Mouse (Mus musculus) ovary, postnatal 10 days (tissue): ENCODE measurements around the gene Pdk1.

Source experiments
- DNase-seq: peaks from one replicate; pipeline ENCODE4 v3.0.0; 2022; ENCODE audit warnings: low spot score

Pdk1 gene

GRCm38 (mm10) chr2:71941005-71941720, 68.1 kb downstream of the Pdk1 start:
- DNase-seq, result no peak

- no peak for DNase-seq
Measured at GRCm38 (mm10) chr2:71941721-71942087, 68.7 kb downstream of the Pdk1 start.

GRCm38 (mm10) chr2:71951212-71951611, 78.2 kb downstream of the Pdk1 start:
- no peak for DNase-seq
